Mouse (Mus musculus) liver, embryonic 16.5 days (tissue): ENCODE data around the gene Itgb7. TPM values are rescaled to one million over a fixed set of nuclear protein-coding genes. Genes with fewer than 3 reads are reported as not detected.

Experiments used
- ATAC-seq: fragments of 200-750 bp; cut with Nextera tagmentation; 2 replicates; pipeline ENCODE4 v1.8.0; 2017; ENCODE audit warnings: low read depth, mild to moderate bottlenecking, moderate number of reproducible peaks, moderate library complexity
- H3K27ac ChIP-seq: fragments of 300-500 bp; sonication (generic); 2 replicates; pipeline ENCODE4 v1.5.1; 2014; ENCODE audit warnings: mild to moderate bottlenecking, low read length
- H3K27me3 ChIP-seq: fragments of 300-500 bp; sonication (generic); 2 replicates; pipeline ENCODE4 v1.6.1; 2014; ENCODE audit warnings: low read depth, low read length, mixed read lengths; ENCODE audit not compliant: control insufficient read depth, insufficient read depth
- H3K36me3 ChIP-seq: fragments of 300-500 bp; sonication (generic); 2 replicates; pipeline ENCODE4 v1.6.1; 2014; ENCODE audit warnings: mild to moderate bottlenecking; ENCODE audit not compliant: control insufficient read depth, insufficient read depth
- H3K4me1 ChIP-seq: fragments of 300-500 bp; sonication (generic); 2 replicates; pipeline ENCODE4 v1.6.1; 2014; ENCODE audit warnings: low read depth, low read length, mixed read lengths; ENCODE audit not compliant: control insufficient read depth
- H3K4me2 ChIP-seq: fragments of 300-500 bp; sonication (generic); 2 replicates; pipeline ENCODE4 v1.6.1; 2014; ENCODE audit warnings: low read depth, low read length, mixed read lengths
- H3K4me3 ChIP-seq: fragments of 300-500 bp; sonication (generic); 2 replicates; pipeline ENCODE4 v1.5.1; 2014; ENCODE audit warnings: low read depth, mild to moderate bottlenecking, low read length
- H3K9ac ChIP-seq: fragments of 300-500 bp; sonication (generic); 2 replicates; pipeline ENCODE4 v1.6.1; 2014; ENCODE audit warnings: low read depth, low read length
- H3K9me3 ChIP-seq: fragments of 300-500 bp; sonication (generic); replicated peaks from 2 replicates; pipeline ENCODE4 v1.6.1; 2016; ENCODE audit warnings: low read length; ENCODE audit not compliant: control insufficient read depth
- WGBS: fragments of 180-500 bp; shearing (Covaris S2); extraction: QIAGEN DNeasy Blood & Tissue Kit; methylation state at CpG from one replicate; pipeline ENCODE4 v1.1.7; 2014; ENCODE audit not compliant: insufficient replicate concordance; 5-methylcytosine and 5-hydroxymethylcytosine counted together
- polyA plus RNA-seq: library from polyadenylated mRNA; unstranded; fragments of >200 nt; fragmentation: Nextera tagmentation; extraction: Ambion mirVana; gene quantifications from 2 replicates; pipeline ENCODE4 v1.2.1, GENCODE M21; 2015

Itgb7 gene
- polyA plus RNA-seq, 1 experiment from 2014 or later, result 5.5 TPM

- H3K4me2 ChIP-seq, result no peak overlapping the region
- 81% methylated on average over 7 of the region's 7 CpGs for WGBS
- H3K27me3 ChIP-seq, result no peaks in the 10 kb centered on the region
- no peaks in the 10 kb centered on the region for H3K4me1 ChIP-seq
- ATAC-seq, result no peak
- H3K9me3 ChIP-seq, result no peaks in the 10 kb centered on the region
- H3K36me3 ChIP-seq, result peaks cover 12% of the 10 kb centered on the region
- H3K9ac ChIP-seq, result no peak overlapping the region
- no peak overlapping the region for H3K27ac ChIP-seq
- H3K4me3 ChIP-seq, result no peak overlapping the region
Observed at GRCm38 (mm10) chr15:102217325-102217724, 14.4 kb downstream of the Itgb7 start.

DNA sequence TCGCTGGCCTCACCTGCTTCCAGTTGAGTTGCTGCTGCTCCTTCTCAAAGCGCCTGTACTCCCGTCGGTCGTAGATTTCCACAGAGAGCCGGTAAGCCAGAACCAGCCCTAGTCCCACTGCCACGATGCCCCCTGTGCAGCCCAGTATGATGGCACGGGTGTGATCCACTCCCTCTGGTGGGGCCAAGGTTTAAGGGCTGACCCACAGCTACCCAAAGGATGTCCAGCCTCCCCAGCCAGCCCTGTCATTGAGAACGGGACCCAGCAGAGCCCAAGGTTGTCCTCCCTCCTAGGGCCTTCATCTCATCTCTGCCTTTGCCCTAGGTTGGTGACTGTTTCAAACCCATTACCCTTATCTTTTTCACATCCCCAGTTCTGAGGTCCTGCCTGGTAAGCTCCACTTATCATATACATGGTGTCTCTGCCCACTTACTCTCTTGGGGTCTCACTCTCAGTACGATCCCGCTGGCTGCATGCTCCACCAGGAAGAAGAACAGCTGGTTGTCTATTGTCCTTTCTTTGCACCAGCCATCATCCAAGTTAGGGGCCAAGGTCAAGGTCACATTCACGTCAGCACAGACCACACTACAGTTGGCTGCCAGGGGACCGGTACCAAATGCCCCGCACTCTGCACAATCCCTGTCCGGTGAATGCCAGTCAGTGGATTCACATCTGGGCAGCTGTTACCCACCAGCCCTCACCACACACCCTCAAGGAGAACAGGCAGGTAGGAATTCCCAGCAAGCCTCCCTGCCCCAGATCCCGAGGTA, 15.1 kb downstream of the Itgb7 start:
- WGBS, result 78% methylated on average over 16 of the region's 16 CpGs
- no peak for ATAC-seq

DNA sequence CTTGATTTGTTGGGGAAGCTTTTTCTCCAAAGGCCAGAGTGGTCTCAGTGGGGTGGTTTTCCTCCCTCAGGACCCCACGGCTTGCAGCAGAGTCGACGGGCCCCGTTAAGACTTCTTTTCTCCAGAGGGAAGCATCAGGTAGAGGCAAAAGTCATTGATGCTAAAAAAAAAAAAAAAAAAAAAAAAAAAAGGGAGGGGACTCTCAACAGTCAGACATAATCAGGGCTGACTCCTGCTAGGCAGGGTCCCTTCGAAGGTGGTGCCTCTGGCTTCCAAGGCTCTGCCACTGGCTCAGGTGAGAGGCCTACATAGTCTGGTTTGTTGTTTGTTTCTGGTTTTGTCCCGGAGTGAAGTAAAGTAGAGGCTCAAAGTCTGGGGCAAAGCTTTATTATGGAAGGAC, 16.1 kb downstream of the Itgb7 start:
- Histone ChIP-seq H3K4me1 (no peaks in the 10 kb centered on the region), H3K4me3 (no peak overlapping the region), H3K9me3 (no peaks in the 10 kb centered on the region), H3K4me2 (no peak overlapping the region), H3K9ac (no peak overlapping the region), H3K27me3 (no peaks in the 10 kb centered on the region), H3K27ac (no peak overlapping the region), H3K36me3 (peaks cover 18% of the 10 kb centered on the region)
- 72% methylated on average over 6 of the region's 6 CpGs for WGBS
- ATAC-seq, result no peak

More for the DNA sequence above, 15.1 kb downstream of the Itgb7 start:
- peaks cover 14% of the 10 kb centered on the region for H3K36me3 ChIP-seq
- no peaks in the 10 kb centered on the region for H3K9me3 ChIP-seq
- H3K4me2 ChIP-seq, result no peak overlapping the region
- H3K4me3 ChIP-seq, result no peak overlapping the region
- H3K27ac ChIP-seq, result no peak overlapping the region
- no peak overlapping the region for H3K9ac ChIP-seq
- no peaks in the 10 kb centered on the region for H3K4me1 ChIP-seq
- H3K27me3 ChIP-seq, result no peaks in the 10 kb centered on the region

DNA sequence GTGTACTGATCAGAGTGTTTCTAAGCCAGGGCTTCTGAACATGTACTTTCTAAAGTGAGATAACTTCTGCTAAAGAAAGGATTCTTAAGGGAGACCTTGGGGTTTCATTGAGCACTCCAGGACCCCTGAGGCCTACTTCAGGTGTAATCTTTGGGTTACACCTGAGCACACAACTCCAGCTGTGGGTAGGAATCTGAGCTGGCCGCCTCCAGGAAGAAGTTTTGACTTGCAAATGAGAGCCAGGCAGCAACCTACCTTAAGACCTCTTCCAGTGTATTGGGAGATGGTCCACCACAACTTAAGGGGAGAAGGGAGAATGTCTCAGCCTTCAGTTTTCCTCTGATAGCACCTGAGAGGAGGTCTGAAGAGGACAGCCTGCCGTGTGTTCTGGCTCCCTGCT, 17.6 kb downstream of the Itgb7 start:
- Histone ChIP-seq H3K27ac (no peak overlapping the region), H3K36me3 (peaks cover 23% of the 10 kb centered on the region)
- whole genome bisulfite sequencing, result 61% methylated on average over 2 of the region's 2 CpGs

GRCm38 (mm10) chr15:102211895-102212294, 19.8 kb downstream of the Itgb7 start:
- 86% methylated on average over 6 of the region's 6 CpGs for WGBS
- ATAC-seq, result no peak

More for the DNA sequence above, 17.6 kb downstream of the Itgb7 start:
- H3K4me3 ChIP-seq, result no peak overlapping the region
- no peak overlapping the region for H3K9ac ChIP-seq
- H3K4me2 ChIP-seq, result no peak overlapping the region
- no peaks in the 10 kb centered on the region for H3K9me3 ChIP-seq
- no peaks in the 10 kb centered on the region for H3K27me3 ChIP-seq
- ATAC-seq, result no peak
- no peaks in the 10 kb centered on the region for H3K4me1 ChIP-seq

DNA sequence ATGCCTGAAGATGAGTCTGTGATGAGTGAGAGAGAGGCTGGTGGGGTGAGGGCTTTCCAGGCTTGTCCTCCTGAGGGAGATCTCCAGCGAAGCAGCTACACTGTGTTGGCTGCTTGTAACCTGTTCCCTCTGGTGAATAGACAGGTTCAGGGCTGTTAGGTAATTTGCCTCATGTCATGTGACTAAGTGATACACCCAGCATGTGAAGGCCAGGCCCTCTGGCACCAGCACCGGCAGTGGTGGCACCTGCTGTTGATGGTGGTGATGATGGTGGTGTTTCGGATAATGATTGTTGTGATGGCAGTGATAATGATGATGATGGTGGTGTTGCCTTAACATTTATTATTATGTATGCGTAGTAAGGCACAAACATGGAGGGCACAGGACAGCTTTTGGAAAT, 20.9 kb downstream of the Itgb7 start:
- Histone ChIP-seq H3K9ac (no peak overlapping the region), H3K4me1 (no peaks in the 10 kb centered on the region; the same call in none of the 2 replicates), H3K27ac (no peak overlapping the region), H3K27me3 (no peaks in the 10 kb centered on the region), H3K4me2 (no peak overlapping the region), H3K36me3 (peaks cover 46% of the 10 kb centered on the region), H3K9me3 (no peaks in the 10 kb centered on the region), H3K4me3 (no peak overlapping the region)
- ATAC-seq, result 0 out of 2 replicates have a peak, but pooled peaks have one; percentile 13
- 84% methylated on average over 4 of the region's 4 CpGs for WGBS

More at GRCm38 (mm10) chr15:102211895-102212294, 19.8 kb downstream of the Itgb7 start:
- Histone ChIP-seq H3K4me2 (no peak overlapping the region), H3K27ac (no peak overlapping the region), H3K9me3 (no peaks in the 10 kb centered on the region), H3K9ac (no peak overlapping the region), H3K4me3 (no peak overlapping the region), H3K36me3 (peaks cover 41% of the 10 kb centered on the region), H3K4me1 (no peaks in the 10 kb centered on the region; the same call in 1 of the 2 replicates), H3K27me3 (no peaks in the 10 kb centered on the region)

GRCm38 (mm10) chr15:102209114-102209513, 22.6 kb downstream of the Itgb7 start:
- Histone ChIP-seq H3K36me3 (peaks cover 44% of the 10 kb centered on the region), H3K9me3 (no peaks in the 10 kb centered on the region), H3K9ac (no peak overlapping the region), H3K27ac (no peak overlapping the region), H3K4me1 (peaks cover 10% of the 10 kb centered on the region), H3K27me3 (no peaks in the 10 kb centered on the region), H3K4me2 (no peak overlapping the region), H3K4me3 (no peak overlapping the region)
- WGBS, result 87% methylated on average over 8 of the region's 8 CpGs
- no peak for ATAC-seq

GRCm38 (mm10) chr15:102208092-102208561, 23.6 kb downstream of the Itgb7 start:
- Histone ChIP-seq H3K4me1 (peaks cover 10% of the 10 kb centered on the region), H3K36me3 (peaks cover 42% of the 10 kb centered on the region), H3K9me3 (no peaks in the 10 kb centered on the region), H3K27ac (no peak overlapping the region), H3K4me3 (no peak overlapping the region), H3K4me2 (no peak overlapping the region), H3K9ac (no peak overlapping the region), H3K27me3 (no peaks in the 10 kb centered on the region)
- no peak for ATAC-seq
- 42% methylated on average over 9 of the region's 9 CpGs for WGBS

GRCm38 (mm10) chr15:102207351-102207750, 24.4 kb downstream of the Itgb7 start:
- H3K9ac ChIP-seq, result no peak overlapping the region
- no peaks in the 10 kb centered on the region for H3K9me3 ChIP-seq
- peaks cover 34% of the 10 kb centered on the region for H3K36me3 ChIP-seq
- no peak for ATAC-seq
- peaks cover 16% of the 10 kb centered on the region for H3K4me1 ChIP-seq
- no peak overlapping the region for H3K4me2 ChIP-seq
- no peak overlapping the region for H3K27ac ChIP-seq
- 66% methylated on average over 3 of the region's 3 CpGs for WGBS
- no peaks in the 10 kb centered on the region for H3K27me3 ChIP-seq
- no peak overlapping the region for H3K4me3 ChIP-seq
